Mouse (Mus musculus) thymus, postnatal 4 days (tissue): Measurements from ENCODE around the gene Rasal2.

ENCODE experiments used
- DNase-seq: peaks from one replicate; pipeline ENCODE4 v3.0.0; 2021

The Rasal2 gene

DNA sequence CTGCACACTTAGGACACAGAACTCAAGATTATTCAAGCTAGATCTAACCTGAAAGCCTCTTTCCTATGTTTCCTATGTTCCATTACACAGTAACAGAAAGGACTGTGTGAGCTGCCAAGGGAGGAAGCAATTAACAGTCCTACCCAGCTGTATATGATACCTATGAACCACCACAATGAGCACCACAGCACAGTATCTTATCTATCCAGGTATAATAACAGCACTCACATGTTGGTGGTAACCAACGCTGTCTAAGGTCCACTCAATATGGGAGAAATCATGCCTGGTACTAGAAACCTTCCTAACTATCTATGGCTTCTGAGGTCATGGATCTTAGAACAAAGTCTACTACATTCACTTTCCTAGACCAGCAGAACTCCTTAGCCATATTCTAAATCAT is 89.3 kb downstream of the Rasal2 start:
- no peak for DNase-seq

DNA sequence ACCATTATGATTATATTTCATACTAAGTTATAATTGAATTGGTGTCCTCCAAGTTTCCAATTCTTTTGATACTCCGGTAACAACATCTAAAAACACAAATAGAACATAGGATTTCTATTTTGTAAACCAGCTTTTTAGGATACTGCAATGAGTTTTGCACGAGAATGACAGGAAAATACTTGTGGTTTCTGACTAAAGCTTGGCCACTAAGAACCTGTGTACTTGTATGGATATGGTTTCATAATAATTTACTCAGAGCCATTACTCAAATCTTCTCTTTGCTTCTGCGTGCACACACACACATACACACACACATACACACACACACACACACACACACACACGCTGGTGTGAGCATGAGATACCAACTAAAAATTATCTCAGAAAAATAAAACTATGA is 93.5 kb downstream of the Rasal2 start:
- no peak for DNase-seq

DNA sequence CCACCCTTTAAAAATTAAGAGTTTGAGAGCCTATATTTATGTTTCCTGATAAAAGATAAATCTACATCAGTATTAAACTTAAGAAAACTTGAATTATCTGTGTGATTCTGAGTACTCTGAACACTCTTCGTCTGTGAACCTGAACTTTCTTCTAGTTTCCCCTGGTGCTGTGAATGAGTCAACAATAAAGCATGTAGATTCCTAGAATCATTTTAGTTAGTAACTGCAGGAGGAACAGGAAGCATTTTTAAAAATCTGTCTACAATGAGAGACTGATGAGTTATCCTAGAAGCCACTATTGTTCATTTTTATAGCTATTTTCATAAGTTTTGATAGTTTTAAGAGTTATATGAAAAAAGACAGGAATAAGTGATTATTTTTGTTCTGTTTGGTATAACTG is 111.1 kb downstream of the Rasal2 start:
- no peak for DNase-seq

DNA sequence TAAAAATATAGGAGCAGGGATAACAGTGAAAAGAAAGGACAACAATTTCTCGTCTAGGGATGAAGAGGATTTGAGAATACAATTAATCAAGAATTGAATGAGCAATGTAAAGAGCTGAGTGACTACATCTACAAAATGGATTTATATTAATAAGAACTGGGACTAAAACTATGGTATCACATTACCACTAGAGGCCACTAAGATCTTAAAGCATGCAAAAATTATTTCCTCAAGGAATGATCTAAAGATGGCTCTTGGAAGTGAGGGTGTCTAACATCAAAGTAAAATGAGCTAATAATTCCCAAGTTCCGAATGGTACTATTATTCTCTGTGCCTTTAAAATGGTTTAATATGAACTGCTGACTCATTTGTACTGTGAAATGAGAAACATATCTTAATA is 112.8 kb downstream of the Rasal2 start:
- no peak for DNase-seq

DNA sequence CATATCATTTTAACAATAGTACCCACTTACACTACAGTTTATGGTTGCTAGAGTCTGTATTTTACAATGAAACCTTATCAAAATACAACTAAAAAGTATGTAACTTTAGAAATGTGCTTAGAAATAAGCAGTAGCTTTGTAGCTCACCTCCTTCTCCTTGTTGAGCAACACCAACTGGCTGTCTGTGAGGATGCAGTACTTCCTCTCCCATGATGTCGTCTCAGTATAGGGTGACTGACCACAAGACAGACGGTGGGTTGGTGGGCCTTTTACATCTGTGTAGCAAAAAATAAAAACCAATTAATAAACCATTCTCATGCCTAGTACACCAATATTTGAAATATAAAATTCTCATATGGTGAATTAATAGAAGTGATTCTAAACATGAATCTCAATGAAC is 113.4 kb downstream of the Rasal2 start:
- no peak for DNase-seq

DNA sequence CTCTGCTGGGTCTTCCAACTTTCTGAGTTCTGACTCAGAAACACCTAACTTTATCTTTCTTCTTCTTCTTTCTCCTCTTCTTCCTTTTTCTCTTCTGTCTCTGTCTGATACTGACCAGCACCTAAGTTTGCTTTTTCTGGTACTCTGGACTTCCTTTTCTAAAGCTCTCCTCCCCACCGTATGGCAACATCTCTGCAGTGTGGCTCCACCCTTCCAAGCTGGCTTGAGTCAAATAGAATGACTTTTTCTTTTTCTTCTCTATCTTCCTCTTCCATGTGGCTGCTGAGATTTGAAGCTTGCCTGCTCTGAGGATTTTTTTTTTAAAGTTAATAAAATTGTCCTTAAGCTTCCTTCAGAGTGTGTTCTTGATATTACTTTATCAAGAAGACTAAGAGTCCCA is 115.3 kb downstream of the Rasal2 start:
- DNase-seq, result no peak

DNA sequence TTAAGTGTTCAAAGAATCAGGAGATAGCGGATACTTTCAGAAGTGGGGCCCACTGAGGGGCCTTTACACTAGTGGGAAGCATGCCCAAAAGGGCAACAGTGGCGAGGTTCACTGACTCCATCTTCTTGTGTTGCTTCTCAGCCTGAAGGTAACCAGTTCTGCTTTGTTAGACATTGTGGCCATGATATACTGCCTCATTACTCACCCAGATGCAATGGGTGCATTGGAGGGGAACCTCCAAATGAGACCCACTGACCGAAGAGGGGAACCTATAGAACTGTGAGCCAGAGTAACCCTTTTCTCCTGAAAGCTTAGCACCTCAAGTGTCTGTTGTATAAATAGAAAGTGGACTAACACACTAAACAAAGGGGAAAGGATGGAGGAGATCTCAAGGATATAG is 116.5 kb downstream of the Rasal2 start:
- no peak for DNase-seq

DNA sequence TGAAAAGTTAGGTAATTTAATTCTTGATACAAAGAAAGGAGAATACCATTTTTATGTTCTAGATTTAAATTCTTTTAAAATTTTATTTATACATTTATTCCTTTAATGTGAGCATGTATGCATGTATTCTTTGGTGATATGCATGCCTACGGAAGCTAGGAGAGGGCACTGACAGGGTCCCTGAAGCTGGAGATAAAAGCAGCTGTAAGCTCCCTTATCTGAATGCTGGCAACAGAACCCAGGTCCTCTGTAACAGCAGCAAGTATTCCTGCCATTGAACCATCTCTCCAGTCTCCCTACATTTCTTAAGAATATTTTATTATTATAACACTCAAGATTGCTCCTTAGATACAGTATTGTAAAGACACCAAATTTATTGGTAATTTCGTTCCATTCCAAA is 122.2 kb downstream of the Rasal2 start:
- DNase-seq, result no peak

DNA sequence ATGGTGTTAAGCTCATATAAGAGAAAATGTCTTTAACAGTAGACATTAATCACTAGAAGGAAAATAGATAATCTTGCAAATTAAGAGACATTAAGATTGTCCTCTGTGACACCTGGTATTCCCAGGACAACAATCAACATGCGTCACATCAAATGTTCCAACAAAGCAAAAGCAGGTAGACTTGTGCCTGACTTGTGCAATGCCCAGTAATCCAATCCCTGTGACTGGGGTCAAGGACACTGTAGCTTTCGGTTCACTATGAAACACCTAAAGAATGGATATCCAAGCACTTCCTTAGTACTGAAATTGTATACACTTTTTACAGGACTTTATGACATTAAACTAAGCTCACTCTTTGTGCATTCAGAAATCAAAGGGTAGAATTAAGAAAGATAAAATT is 123.1 kb downstream of the Rasal2 start:
- DNase-seq, result no peak

DNA sequence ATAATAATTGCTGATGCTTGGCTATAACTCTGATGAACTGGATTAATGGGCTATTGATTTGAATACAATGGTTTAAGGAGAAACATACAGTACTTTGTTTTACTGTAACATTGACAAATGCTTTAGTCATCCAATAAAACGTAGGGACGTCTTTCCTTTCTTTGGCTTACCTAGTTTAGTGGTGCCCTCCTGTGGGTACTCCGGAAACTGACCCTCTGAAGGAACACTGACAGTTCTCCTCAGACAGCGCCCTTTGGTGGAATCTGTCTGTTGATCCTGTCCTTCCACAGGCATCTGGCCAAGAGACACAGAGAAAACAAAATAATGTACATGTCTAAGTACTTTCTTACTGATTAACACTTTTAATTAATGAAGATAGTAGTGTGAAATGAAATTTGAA is 125.8 kb downstream of the Rasal2 start:
- DNase-seq, result peak; percentile 21

DNA sequence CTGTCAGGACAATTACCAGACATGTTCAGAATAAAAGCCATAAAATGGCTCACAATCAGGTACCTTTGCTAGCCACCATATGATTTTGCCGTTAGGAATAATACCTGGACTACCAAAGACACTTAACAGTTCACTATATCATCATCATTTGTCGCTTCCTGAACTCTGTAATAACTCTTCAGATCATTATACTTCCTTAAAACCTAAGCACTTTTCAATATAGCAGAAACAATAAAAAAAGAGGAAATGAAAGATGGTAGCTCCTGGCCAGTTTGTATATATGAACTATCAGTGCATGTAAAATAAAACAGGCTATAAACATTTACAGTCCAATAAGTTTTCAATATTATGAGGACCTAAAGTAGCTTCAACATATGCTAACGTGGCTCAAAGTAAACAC is 127.0 kb downstream of the Rasal2 start:
- DNase-seq, result no peak

DNA sequence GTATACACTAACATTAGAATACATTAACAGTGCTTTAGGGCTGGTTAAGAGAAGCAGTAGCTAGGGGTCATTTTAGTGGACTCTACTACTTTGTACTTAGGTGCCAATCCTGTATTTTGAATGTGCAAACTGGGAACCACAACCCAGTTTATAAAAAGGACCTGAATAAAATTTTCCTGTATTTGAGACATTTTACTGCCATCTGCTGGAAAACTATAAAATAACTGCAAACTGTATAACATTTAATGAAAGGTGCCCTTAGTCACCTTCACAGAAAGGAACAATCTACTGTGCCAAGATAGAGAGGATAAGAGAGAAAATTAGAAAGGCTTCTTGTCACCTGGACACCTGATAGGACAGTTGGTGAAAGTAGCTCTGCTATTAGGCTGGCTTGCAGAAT is 131.6 kb downstream of the Rasal2 start:
- no peak for DNase-seq

DNA sequence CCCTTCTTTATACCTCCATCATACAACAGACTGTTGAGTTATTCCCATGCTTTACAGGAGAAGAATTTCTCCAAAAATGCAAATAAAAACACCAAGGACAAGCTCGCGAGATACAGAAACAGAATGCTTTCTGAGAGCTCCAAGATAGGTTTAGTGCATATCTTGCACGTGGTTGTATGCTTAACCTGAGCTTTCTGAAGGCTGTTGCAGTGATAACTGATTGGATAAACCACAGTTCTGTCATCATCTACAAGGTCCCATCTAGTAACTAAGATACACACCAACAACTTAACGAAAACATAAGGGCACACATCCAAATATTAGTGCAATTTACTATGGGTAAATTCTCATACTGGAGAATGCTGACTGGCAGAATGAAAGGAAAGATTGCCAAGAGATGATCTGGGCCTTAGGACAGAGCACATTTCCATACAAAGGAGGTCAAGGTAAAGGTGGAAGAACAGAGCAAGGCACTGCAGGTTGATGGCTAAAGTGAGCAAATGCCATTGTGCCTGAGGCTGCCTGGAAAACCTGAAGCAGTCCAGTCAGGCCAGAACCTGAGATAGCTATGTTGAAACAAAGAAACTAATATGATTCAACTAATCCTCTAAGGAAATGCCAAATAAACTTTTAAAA is 136.6 kb downstream of the Rasal2 start:
- DNase-seq, result no peak

DNA sequence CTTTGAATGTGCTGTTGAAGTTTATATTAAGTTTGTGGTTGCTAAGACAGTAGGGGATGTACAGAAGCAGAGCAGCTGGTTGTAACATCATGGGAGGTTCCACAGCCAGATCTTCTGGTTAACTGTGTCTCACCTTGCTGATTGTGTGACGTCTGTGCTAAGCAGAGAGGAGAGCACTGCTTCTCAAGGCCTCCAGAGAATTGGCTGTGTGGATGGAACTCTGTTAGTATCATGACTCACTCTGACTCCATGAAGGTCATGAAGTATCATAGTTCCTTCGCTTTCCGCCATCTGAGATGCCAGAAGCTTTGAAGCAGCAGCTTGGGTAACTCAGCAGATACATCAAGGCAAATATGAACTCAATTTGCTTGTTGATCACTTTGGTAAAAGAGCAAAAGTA is 144.5 kb downstream of the Rasal2 start:
- no peak for DNase-seq

DNA sequence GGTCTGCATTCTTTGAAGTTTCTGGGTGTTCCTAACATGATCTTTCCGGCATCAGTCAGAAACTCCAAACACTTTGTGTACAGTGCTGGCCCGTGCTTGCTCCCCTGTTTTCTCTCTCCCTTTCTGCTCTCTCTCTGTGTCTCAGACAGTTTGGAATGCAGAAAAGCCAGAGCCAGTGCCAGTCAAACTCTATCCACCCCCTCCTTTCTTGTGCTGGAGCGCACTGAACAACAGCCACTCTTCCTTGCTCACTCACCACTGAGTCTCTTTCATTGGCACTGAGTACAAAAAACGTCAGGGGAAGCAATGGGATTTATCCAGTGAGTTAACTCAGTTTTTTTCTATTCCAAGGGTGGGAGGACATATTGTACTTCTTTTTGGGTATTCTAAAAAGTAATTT is 155.8 kb downstream of the Rasal2 start:
- DNase-seq, result no peak

DNA sequence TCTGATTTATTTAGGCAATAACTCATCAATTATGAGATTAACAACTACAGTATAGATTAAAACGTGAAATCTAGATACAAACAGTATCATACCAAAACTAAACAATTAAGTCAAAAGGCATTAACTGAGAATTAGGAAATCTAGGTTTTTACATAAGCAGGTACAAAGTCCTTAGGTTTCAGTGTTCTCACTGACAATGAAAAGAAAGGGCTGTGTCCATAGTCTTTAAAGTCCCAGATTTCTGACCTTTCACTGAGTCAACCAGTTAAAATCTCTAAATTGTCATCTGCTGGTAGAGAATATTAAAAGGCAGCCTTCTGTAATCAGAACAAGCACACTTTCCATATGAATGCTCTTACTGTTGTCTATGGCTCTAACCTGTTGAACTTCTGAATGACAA is 156.6 kb downstream of the Rasal2 start:
- DNase-seq, result no peak

DNA sequence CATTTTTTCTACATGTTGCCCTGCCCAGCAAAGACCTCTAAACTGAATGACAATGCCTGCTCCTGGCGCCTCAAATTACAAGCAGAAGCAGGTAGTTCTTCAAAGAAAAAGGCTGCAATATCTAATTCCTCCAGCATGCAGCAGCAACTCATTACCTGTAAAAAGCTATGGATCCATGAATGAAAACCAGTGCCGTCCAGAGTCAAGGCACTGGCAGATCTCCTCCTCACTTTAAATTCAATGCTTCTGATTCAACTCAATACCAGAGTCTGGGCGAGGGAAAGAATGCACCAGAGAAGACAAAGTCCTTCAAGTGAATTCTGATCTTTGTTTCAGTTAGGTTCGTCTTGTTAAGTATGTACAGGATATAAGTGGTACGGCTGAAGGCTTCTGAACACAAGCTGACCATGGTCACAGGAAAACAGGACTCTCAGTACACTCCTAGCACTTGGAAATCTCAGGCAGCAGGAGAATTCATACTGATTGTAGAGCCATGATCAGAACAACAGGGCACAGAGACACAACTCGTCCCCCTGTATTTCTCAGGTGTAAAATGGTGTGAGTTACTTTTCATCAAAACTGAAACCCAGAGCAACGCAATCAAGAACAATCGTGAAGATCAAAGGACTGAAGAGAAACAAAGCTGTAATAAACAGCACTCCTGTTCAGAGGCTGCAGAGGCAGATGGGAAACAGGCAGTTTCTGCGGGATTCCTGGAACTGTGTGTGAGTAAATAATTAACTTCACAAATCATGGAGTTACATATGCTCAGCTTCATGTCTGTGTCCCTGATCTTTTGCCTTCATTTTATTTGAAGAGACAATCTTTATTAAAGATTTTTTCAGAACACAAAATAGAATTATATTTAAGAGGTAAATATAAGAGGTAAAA is 158.6 kb downstream of the Rasal2 start:
- DNase-seq, result no peak

DNA sequence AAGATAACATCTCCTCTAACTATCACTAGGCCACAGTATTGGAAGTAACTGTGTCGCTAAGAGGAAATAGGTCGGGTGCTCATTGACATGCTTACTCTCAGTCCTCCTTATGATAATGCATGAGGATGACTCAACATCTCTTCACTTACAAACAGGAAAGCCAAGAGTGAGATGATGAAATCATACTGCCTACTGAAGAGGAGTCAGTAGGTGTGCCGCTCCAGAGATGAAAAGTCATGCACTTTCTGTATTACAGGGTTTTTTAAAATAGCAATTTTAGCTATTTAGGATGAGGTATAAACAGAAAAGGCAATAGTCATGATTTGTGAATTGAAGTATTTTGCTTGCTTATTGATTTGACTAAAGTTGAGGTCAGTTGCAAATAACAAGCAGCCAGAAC is 164.3 kb downstream of the Rasal2 start:
- DNase-seq, result no peak

DNA sequence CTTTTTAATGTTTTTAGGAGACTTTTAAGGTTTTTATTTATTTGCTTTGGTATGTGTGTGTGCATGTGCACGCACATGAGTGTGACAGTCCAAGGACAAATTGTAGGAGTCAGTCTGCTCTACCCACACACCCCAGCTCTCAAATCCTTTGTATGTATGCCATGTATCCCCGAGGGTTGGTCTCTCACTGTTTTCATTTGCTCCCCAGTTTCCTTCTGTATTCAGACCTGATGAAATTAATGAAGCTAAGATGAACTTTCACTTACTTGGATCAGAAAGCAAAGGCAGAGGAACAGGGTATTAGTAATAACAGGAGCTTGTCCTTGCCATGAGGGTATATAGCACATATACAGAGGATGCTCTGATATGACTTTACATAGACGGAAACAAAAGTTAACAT is 165.1 kb downstream of the Rasal2 start:
- no peak for DNase-seq

DNA sequence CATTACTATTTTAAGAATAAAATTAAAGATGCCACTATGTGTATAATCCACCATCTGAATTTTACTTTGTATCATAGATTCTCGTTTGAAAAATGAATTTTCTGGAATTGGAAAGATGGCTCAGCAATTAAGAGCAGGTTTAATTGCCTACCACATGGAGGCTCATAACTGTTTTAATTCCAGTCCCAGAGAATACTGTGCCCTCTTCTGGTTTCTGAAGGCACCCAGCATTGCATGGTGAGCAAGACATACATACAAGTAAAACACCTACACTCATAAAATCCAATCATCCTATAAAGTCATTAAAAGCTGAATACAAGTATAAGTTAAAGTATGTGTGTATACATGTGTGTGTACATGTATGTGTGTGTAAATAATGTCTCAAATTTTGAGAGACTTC is 165.6 kb downstream of the Rasal2 start:
- DNase-seq, result no peak

DNA sequence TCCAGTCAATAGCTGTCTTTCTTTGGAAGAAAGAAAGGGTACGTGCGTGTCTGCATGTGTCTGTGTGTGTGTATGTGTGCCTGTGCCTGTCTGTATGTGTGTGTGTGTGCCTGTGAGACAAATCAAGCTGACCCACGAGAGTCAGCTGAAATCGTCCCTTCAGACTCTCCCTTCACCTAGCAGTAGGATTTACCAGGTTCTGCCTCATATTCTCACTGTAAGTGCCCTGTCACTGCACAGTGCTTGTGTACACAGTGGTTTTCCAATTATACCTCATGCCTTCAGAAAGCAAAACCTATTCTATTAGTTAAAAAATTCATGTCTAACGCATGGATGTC is 168.0 kb downstream of the Rasal2 start:
- no peak for DNase-seq

DNA sequence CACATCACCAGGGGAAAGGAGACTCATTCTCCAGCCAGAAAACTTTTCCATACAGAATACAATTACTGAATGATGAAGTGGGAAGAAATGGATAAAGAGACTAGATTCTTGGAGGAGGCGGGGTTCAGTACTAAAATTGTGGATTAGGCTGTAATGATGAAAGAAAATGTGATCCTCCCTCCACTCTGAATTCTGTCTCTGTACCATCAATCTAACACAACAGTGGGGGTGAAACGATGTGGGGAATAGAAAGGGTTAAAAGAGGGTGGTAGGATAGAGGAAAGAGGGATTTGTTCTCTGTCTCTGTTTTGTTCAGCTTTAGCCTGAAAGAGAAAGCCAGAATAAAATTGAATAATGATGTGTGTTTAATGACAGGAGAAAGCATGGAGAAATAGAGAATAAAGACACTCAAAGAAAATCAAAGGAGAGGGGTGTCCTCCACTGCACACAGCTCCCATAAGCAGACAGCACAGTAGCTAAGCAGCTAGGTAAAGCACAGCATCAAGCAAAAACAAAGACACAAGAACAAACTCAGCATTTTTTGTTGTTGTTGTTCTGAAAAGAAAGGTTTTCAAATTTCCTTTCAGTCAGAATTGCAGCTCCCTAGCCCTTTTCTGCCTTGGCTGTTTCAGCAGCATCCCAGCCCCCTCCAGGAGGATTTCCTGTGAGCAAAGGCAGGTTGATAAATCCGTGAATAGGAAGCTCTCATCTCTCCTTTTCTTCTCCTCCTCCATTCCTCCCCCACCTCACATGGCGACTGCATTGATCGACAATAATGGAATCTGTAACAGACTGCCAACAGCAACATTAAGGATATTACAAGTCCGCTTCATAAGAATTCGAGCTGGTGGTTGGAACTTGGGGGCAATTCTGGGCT is 168.6 kb downstream of the Rasal2 start:
- DNase-seq, result no peak

DNA sequence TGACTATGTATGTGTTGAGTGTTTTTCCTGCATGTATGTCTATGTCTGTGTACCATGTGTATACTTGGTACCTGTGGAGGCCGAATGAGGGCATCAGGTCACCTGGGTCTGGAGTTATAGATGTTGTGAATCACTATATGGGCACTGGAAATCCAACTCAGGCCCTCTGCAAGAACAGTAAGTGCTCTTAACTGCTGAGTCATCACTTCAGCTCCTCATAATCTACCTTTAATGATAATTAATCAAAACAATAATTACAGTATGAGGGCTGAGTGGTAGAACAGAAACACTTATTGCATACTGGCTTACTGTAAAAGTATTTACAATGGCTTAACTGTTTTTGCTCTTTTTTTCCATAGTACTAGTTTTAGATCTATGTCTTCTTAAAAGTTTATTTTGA is 172.7 kb downstream of the Rasal2 start:
- DNase-seq, result no peak
